Mouse (Mus musculus) stomach, embryonic 15.5 days (tissue): ENCODE measurements around the gene Atxn7l3b. TPM values are rescaled to one million over a fixed set of nuclear protein-coding genes. Genes with fewer than 3 reads are reported as not detected.

ENCODE experiments used
- ATAC-seq: fragments of 200-750 bp; cut with Nextera tagmentation; 2 replicates; pipeline ENCODE4 v1.8.0; 2017; ENCODE audit warnings: low read depth, moderate number of reproducible peaks, moderate TSS enrichment; ENCODE audit not compliant: insufficient read depth, low FRiP score
- H3K27ac ChIP-seq: fragments of 300-500 bp; sonication (generic); 2 replicates; pipeline ENCODE4 v1.5.1; 2015; ENCODE audit warnings: mild to moderate bottlenecking, inconsistent platforms
- H3K27me3 ChIP-seq: fragments of 300-500 bp; sonication (generic); replicated peaks from 2 replicates; pipeline ENCODE4 v1.6.1; 2015; ENCODE audit warnings: inconsistent platforms
- H3K36me3 ChIP-seq: fragments of 300-500 bp; sonication (generic); 2 replicates; pipeline ENCODE4 v1.6.1; 2015; ENCODE audit warnings: inconsistent platforms
- H3K4me1 ChIP-seq: fragments of 300-500 bp; sonication (generic); 2 replicates; pipeline ENCODE4 v1.6.1; 2015; ENCODE audit warnings: inconsistent platforms
- H3K4me2 ChIP-seq: fragments of 300-500 bp; sonication (generic); 2 replicates; pipeline ENCODE4 v1.6.1; 2015; ENCODE audit warnings: mild to moderate bottlenecking, inconsistent platforms
- H3K4me3 ChIP-seq: fragments of 300-500 bp; sonication (generic); replicated peaks from 2 replicates; pipeline ENCODE4 v1.5.1; 2015; ENCODE audit warnings: inconsistent platforms
- H3K9ac ChIP-seq: fragments of 300-500 bp; sonication (generic); 2 replicates; pipeline ENCODE4 v1.6.1; 2015; ENCODE audit warnings: inconsistent platforms
- H3K9me3 ChIP-seq: fragments of 300-500 bp; sonication (generic); 2 replicates; pipeline ENCODE4 v1.6.1; 2016; ENCODE audit warnings: inconsistent platforms
- WGBS: fragments of 180-500 bp; shearing (Covaris S2); methylation state at CpG from one replicate; pipeline ENCODE4 v1.1.7; 2015; 5-methylcytosine and 5-hydroxymethylcytosine counted together
- polyA plus RNA-seq: library from polyadenylated mRNA; unstranded; fragments of >200 nt; fragmentation: Nextera tagmentation; extraction: Ambion mirVana; gene quantifications from 2 replicates; pipeline ENCODE4 v1.2.1, GENCODE M21; 2015

The Atxn7l3b gene
- polyA plus RNA-seq, 1 experiment from 2014 or later, result 209 TPM

DNA sequence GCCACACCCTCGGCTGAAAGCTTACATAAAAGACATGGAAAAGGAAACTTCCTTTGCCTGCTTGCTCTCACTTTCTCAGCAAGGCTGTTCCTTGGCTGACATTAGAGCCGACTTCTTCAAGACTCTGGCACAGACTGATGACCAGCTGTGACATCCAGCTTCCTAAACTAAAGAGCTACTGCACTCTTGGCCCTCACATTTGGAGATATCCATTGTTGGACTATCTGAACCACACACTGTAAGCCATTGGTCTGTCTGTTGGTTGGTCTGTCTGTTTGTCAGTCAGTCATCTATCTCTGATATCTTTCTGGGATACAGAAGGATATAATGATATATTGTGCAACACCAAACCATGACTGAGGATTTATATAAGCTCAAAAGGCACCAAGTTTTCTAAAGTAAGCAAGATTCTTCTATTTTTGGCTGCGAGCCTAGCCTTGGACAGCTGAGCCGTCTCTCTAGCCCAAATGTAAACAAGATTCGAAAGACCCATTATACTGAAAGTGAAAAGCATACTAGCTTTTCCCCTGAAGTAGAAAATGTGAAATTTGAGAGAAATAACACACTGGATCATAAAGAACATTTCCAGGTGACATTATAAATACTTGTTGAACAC, 12.1 kb downstream of the Atxn7l3b start:
- no peaks in the 10 kb centered on the region for H3K9me3 ChIP-seq
- peak overlapping the region; percentile 62; the same call in 1 of the 2 replicates for H3K27ac ChIP-seq
- peak; percentile 50; the same call in 1 of the 2 replicates for ATAC-seq
- 31% methylated on average over 5 of the region's 5 CpGs for WGBS
- H3K4me2 ChIP-seq, result no peak overlapping the region
- no peak overlapping the region for H3K9ac ChIP-seq
- no peaks in the 10 kb centered on the region for H3K4me1 ChIP-seq
- H3K36me3 ChIP-seq, result no peaks in the 10 kb centered on the region
- no peaks in the 10 kb centered on the region for H3K27me3 ChIP-seq
- no peak overlapping the region for H3K4me3 ChIP-seq

GRCm38 (mm10) chr10:112900243-112900642, 28.6 kb downstream of the Atxn7l3b start:
- H3K4me2 ChIP-seq, result no peak overlapping the region
- WGBS, result 89% methylated on average over 7 of the region's 7 CpGs
- ATAC-seq, result no peak
- no peak overlapping the region for H3K27ac ChIP-seq
- no peaks in the 10 kb centered on the region for H3K36me3 ChIP-seq
- no peaks in the 10 kb centered on the region for H3K4me1 ChIP-seq
- H3K9ac ChIP-seq, result no peak overlapping the region
- no peak overlapping the region for H3K4me3 ChIP-seq
- H3K9me3 ChIP-seq, result no peaks in the 10 kb centered on the region
- no peaks in the 10 kb centered on the region for H3K27me3 ChIP-seq

- WGBS, result 68% methylated on average over 3 of the region's 3 CpGs
- no peak overlapping the region for H3K4me3 ChIP-seq
- no peak for ATAC-seq
Measured at GRCm38 (mm10) chr10:112899796-112900195, 29.0 kb downstream of the Atxn7l3b start.

DNA sequence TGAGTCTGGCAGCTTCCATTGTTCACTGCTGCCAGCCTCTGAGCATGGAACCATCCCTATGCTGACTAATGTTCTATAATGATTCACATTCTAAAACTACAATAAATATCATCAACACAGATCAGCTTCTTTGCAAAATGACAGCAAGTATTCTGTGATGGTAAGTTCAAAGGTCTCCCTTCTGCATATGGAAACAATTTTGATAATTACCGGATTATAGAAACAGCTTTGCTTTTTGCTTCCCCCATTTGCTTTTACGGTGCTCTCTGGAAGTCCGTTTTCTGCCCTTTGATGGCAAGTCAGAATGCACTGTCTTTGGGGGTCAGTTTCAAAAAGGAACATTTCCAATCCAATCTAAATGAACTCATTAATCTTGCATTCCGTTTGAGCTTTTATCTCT, 32.2 kb downstream of the Atxn7l3b start:
- Histone ChIP-seq H3K4me1 (no peaks in the 10 kb centered on the region), H3K9ac (no peak overlapping the region), H3K4me2 (no peak overlapping the region), H3K9me3 (no peaks in the 10 kb centered on the region), H3K27me3 (no peaks in the 10 kb centered on the region), H3K4me3 (no peak overlapping the region), H3K27ac (no peak overlapping the region), H3K36me3 (no peaks in the 10 kb centered on the region)
- 65% methylated on average over 4 of the region's 4 CpGs for WGBS
- ATAC-seq, result no peak

More at GRCm38 (mm10) chr10:112899796-112900195, 29.0 kb downstream of the Atxn7l3b start:
- Histone ChIP-seq H3K27me3 (no peaks in the 10 kb centered on the region), H3K9ac (no peak overlapping the region), H3K4me2 (no peak overlapping the region), H3K9me3 (no peaks in the 10 kb centered on the region), H3K4me1 (no peaks in the 10 kb centered on the region), H3K36me3 (no peaks in the 10 kb centered on the region), H3K27ac (no peak overlapping the region)

DNA sequence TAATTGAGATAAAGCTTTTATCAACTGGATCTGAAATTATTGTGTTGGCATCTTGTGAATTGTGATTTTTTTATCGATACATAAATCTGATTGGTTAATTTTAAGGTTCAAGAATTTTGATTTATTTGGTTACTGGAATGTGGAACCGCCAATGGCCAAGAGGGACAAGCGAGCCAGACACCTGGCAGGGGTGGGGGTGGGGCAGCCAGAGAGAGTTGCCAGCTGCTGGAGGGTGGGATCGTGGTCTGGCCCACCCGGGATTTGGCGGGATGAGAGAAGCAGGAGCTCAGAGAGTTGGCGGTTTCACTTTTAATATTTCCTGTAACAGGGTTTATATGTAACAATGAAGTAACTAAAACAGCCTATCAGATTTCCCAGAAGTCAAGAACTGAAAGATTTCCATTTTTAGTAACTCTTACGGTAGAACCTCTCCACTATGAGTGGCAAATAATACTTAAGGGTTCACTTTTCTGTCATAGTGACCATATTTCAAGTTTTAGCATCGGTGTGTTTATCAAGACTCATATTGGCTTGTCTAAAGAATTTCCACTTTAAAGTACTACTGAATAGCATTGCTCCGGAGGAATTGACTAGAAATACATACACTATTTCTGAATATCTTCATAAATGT, 35.1 kb downstream of the Atxn7l3b start:
- H3K36me3 ChIP-seq, result no peaks in the 10 kb centered on the region
- no peak overlapping the region for H3K4me3 ChIP-seq
- H3K4me1 ChIP-seq, result no peaks in the 10 kb centered on the region
- H3K9me3 ChIP-seq, result no peaks in the 10 kb centered on the region
- no peak overlapping the region for H3K27ac ChIP-seq
- WGBS, result 81% methylated on average over 10 of the region's 10 CpGs
- no peaks in the 10 kb centered on the region for H3K27me3 ChIP-seq
- no peak for ATAC-seq
- no peak overlapping the region for H3K4me2 ChIP-seq
- H3K9ac ChIP-seq, result no peak overlapping the region

- peaks cover 4% of the 10 kb centered on the region; the same call in 1 of the 2 replicates for H3K4me1 ChIP-seq
- no peak overlapping the region for H3K4me3 ChIP-seq
- H3K36me3 ChIP-seq, result no peaks in the 10 kb centered on the region
- H3K9me3 ChIP-seq, result no peaks in the 10 kb centered on the region
- no peak overlapping the region for H3K27ac ChIP-seq
- no peak overlapping the region for H3K9ac ChIP-seq
- no peak for ATAC-seq
- H3K27me3 ChIP-seq, result no peaks in the 10 kb centered on the region
- 61% methylated on average over 9 of the region's 9 CpGs for WGBS
- no peak overlapping the region for H3K4me2 ChIP-seq
Measured at GRCm38 (mm10) chr10:112884064-112884463, 44.7 kb downstream of the Atxn7l3b start.

DNA sequence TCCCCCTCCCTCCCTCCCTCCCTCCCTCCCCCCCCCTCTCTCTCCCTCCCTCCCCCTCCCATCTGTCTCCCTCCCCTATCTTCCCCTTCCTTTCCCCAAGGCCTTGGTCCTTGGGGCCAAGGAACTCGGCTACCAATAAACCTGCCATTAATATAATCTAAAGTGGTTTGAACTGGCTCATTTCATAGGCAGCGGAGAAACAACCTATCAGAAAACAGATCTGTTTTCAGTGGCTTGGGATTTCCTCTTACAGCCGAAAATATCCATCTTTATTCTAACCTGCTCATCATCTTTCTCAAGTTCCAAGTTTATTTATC, 45.2 kb downstream of the Atxn7l3b start:
- Histone ChIP-seq H3K9me3 (no peaks in the 10 kb centered on the region), H3K9ac (no peak overlapping the region), H3K4me3 (no peak overlapping the region), H3K27me3 (no peaks in the 10 kb centered on the region), H3K27ac (no peak overlapping the region), H3K36me3 (no peaks in the 10 kb centered on the region), H3K4me1 (peaks cover 4% of the 10 kb centered on the region; the same call in 1 of the 2 replicates), H3K4me2 (no peak overlapping the region)
- 34% methylated on average over 3 of the region's 3 CpGs for WGBS
- ATAC-seq, result no peak

GRCm38 (mm10) chr10:112882789-112883687, 45.8 kb downstream of the Atxn7l3b start:
- Histone ChIP-seq H3K27me3 (no peaks in the 10 kb centered on the region), H3K4me1 (peaks cover 4% of the 10 kb centered on the region; the same call in 1 of the 2 replicates), H3K9me3 (no peaks in the 10 kb centered on the region), H3K9ac (no peak overlapping the region), H3K4me2 (no peak overlapping the region), H3K27ac (no peak overlapping the region), H3K4me3 (no peak overlapping the region), H3K36me3 (no peaks in the 10 kb centered on the region)
- 19% methylated on average over 6 of the region's 6 CpGs for WGBS
- ATAC-seq, result peak; percentile 43; the same call in 1 of the 2 replicates

- Histone ChIP-seq H3K9me3 (no peaks in the 10 kb centered on the region), H3K36me3 (no peaks in the 10 kb centered on the region), H3K9ac (no peak overlapping the region), H3K27me3 (no peaks in the 10 kb centered on the region), H3K4me1 (peaks cover 4% of the 10 kb centered on the region; the same call in 1 of the 2 replicates), H3K27ac (no peak overlapping the region), H3K4me2 (no peak overlapping the region), H3K4me3 (no peak overlapping the region)
- ATAC-seq, result no peak
- 79% methylated on average over 3 of the region's 3 CpGs for WGBS
Measured at GRCm38 (mm10) chr10:112882149-112882548, 46.7 kb downstream of the Atxn7l3b start.

- no peaks in the 10 kb centered on the region for H3K27me3 ChIP-seq
- H3K4me1 ChIP-seq, result no peaks in the 10 kb centered on the region
- WGBS, result 64% methylated on average over 1 of the region's 1 CpGs
- H3K4me2 ChIP-seq, result no peak overlapping the region
- no peak overlapping the region for H3K9ac ChIP-seq
- H3K36me3 ChIP-seq, result no peaks in the 10 kb centered on the region
- ATAC-seq, result no peak
- no peak overlapping the region for H3K27ac ChIP-seq
- H3K4me3 ChIP-seq, result no peak overlapping the region
- no peaks in the 10 kb centered on the region for H3K9me3 ChIP-seq
Measured at GRCm38 (mm10) chr10:112876655-112877393, 52.0 kb downstream of the Atxn7l3b start.
